Mouse (Mus musculus) gastrocnemius, adult 18-20 months (tissue): Measurements from ENCODE around the gene Ulk1. TPM values are rescaled to one million over a fixed set of nuclear protein-coding genes. Genes with fewer than 3 reads are reported as not detected.
A peak's percentile ranks its signal among the peaks of the same experiment; 100 is the strongest.
"Not testable (repeated sequence)": the region's sequence is repeated elsewhere in the genome, so short reads cannot be mapped to it uniquely, and the experiment has no call there.

ENCODE experiments used
- DNase-seq: peaks from one replicate; pipeline ENCODE4 v3.0.0; 2021; ENCODE audit warnings: low spot score
- total RNA-seq, 2 experiments: library from RNA; stranded (reverse); gene quantifications; 2 replicates each; pipeline ENCODE4 v1.2.3; 2021

Gene Ulk1
- total RNA-seq, 2 experiments from 2014 or later: 57.4 to 66.1 TPM

DNA sequence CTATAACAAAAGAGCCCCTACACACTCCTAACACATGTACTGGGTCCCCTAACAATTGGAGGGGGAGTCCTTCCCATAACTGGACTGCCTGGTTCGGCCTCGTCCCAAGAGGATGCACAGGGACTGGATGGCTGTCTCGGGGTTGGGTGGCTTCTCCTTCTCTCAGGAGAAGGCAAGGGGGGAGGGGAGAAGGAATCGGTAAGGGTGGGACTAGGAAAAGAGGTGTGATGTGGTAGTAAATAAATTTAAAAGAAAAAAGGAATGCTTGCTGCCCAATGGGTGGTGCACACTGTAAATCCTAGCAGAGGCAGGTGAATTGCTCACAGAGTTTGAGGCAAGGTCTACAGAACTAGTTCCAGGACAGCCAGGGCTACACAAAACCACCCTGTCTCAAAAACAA is 3.7 kb downstream of the Ulk1 start:
- no peak for DNase-seq

DNA sequence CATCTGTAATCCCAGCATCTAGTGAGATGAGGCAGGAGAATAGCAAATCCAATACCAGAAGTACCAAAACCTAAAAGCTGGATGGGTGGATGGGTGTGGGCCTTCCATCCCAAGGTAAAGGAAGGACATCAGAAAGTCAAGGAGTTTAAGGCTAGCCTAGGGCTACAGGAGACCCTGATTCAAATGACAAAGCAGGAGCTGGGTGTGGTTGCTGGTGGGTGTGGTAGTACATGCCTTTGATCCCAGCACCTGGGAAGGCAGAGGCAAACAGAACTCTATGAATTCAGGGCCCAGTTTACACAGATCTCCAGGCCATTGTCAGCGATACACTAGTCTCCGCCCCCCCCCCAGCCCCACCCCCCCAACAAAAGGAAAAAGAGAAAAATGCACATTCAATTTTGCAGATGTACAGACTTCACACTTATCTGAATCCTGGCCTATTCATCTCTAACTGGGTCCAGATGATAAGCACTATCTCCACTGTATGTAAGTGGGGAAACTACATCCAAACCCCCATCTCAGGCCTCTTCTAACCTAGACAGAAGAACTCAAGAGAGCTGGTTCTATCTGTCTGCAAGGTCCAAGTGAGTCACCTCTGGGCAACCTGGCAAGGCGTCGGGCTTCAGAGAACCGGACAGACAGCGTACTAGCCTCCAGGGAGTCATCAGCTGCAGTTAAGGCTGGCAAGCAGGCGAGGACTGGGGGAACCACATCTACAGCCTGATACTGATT is 5.7 kb downstream of the Ulk1 start:
- no peak for DNase-seq

DNA sequence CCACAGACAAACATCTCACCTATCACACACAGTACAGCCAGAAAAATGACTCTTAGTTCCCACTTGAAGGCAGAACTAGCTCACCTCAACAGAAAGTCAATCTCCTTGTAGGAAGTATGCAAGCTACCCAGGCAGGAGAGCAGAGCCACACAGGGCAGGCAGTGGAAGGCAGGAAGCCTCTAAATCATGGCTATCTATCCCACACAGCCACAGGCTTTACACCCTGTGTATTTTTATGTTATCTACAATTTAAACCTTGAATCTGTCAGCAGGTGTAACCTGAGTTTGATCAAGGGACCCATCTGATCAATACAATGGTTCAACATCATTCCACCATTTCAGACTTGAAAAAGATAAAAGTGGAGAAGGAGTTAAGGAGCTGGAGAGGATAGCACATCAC is 7.1 kb downstream of the Ulk1 start:
- DNase-seq: no peak

DNA sequence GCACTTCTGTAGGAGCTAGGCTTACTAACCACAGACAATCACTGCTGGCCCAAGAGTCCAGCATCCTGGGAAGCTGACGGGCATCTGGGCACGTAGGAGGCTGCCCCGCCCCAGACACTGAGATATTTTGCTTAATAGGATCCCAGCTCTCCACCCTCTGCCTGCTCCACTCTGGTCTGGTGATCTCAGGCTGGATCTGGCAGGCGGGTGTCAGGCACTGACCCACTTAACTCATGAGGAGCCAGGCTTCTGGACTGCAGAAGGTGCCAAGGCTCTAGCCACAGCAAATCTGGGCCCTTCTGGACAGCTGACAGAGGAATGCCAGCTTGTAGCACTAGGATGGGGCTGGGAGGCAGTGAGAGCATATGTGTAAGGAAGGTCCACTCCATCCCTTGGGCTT is 7.7 kb downstream of the Ulk1 start:
- peak; percentile 48 for DNase-seq

DNA sequence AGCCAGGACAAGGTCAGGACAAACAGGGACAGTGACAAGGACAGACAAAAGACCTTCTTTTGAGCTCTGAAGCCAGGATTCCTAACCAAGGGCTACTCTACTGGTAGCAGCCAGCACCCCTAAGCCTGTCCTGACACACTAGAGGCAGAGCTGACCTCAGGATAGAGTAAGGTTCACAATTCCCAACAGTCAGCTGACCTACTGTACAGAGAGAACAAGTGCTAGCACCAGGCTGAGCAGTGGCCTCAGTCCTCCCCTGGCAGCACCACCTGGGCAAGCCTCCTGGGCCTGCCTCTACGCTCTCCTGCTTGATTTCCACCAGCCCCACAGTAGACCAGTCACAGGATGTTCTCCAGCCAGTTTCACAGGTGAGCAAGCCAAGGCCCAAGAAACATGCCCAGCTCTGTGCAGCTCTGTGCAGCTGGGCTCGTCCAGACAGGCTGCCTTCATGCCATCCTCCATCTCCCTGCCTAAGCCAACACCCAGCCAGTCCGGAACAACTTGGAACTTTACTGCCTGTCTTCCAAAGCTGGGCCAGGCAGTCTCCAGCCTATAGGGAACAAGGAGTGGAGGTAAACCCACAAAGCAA is 8.8 kb downstream of the Ulk1 start:
- no peak for DNase-seq

DNA sequence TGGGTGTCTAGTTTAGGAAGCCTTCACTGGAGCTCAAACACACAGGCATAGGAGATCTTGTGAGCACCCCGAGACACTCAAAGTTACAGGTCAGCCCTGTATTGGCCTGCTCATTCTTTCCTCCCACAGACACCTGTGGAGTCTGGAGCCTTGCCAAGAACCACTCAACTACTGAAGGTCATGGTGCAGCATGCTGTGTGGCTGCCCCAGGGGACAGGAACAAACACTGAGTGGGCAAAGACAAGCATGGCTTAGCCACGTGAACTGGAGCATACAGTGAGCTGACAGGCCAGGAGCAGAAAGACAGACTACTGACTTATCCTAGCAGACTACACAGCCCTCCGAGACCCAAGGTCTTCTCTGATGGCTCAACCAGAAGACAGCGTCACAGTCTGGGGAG is 12.2 kb downstream of the Ulk1 start:
- DNase-seq: no peak

DNA sequence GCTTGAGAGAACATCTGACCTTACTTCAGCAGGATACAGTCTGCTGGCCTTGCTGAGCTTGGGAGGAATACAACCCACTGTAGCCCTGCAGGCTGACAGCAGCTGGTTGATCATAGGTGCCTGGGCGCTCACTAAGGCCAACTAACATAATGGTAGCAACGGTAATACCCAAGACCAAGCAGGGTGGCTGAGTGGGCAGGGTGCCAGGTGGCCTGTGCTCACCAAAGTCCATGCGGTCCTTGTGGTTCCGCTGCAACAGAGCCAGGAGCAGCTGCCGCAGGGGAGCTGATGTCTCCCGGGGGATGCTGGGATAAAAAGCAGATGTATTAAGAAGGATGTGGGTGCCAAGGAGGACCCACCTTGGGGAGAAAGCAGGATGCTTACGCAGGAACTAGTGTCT is 15.5 kb downstream of the Ulk1 start:
- DNase-seq: no peak

DNA sequence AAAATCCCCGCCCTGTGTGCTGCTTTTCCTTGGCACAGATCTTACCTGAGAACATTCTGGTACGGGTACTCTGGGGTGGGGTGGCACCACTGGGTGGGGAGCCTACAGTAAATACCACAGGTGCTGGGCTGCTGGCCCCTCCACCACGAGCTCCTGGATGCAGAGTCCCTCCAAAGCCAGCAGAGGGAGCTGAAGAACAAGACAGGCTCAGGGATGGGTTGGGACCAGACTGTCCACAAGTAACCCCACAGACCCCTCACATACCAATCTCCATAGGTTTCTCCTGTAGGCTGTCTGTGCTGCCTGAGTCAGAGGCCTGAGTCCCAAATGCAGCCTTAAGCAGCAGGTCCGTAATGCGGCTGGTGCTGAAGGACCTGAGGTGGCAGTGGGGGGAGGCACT is 21.2 kb downstream of the Ulk1 start:
- peak; percentile 62 for DNase-seq

DNA sequence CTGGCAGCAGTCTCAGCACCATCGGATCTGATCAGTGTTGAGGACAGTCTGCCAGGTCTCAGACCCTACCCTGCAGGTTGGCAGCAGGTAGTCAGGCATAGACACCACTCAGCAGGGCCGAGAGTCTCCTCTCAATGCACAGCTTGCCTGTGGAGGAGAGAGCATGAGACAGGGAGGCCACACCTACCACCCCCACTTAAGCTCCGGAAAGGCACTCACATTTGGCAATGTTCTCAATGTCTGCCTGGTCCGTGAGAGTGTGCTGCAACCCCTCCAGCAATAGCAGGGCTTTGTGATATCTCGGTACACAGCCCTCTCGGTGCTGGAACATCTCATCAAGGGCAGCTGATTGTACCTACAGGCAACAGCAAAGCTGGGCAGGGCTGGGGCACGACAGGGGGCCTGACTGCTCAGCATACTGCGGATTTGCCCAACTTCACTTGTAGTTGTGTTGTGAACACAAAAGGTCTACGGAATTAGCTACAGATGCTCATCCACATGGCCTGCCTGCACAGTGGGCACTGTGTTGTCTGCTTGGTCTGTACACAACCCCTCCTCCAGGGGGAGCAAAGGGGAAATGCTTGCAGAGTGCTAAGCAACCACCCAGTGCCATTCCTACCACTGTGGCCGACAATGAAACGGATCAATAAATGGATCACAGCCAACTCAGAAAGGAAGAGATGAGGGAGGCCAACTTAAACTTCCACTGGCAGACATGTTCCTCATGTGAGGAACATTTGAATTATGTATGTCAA is 23.6 kb downstream of the Ulk1 start:
- no peak for DNase-seq

DNA sequence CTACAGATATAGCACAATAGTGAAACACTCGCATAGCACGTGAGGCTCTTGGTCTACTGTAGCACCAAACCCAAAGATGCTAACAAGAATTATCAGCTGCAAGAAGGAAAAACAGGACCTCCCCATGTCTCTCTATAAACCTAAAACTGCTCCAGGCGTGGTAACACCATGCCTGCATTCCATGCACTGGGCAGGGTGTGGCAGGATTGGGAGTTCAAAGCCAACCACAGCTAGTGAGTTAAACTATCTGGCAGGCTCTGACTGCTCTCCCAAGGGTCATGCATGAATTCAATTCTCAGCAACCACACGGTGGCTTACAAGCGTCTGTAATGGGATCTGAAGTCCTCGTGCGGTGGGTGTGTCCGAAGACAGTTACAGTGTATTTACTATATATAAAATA is 26.7 kb downstream of the Ulk1 start:
- DNase-seq: no peak

DNA sequence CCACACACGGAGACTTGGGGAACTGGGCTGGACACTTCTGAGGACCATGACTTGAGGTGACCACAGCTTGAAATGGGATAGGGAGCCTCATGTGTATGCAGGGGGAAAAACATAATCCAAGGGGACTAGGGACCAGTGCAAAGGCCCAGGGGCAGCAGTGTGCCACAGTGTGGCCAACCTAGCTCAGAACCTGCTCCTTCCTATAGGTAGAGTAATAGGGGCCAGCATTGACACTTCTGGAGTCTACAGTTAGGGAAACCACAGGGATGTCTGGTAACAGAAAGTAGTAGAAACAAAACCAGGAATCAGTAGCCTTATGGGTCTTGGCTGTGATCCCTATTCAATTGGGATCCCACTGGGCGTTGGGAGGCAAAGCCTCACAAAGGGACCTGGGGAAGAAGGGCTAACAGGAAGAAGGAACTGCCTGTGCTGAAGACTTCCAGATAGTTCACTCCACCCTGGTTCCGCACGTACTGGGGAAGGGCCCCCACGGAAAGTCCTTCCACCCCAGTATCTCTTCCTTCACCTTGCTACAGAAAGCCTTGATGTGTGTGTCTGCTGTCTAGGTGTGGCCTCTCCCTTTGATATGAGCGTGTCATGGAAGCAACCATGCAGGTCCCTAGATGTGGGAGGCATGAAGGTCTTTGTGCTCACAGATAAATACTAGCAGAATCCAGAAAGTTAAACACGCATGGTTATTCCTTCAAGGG is 28.2 kb downstream of the Ulk1 start:
- DNase-seq: no peak

DNA sequence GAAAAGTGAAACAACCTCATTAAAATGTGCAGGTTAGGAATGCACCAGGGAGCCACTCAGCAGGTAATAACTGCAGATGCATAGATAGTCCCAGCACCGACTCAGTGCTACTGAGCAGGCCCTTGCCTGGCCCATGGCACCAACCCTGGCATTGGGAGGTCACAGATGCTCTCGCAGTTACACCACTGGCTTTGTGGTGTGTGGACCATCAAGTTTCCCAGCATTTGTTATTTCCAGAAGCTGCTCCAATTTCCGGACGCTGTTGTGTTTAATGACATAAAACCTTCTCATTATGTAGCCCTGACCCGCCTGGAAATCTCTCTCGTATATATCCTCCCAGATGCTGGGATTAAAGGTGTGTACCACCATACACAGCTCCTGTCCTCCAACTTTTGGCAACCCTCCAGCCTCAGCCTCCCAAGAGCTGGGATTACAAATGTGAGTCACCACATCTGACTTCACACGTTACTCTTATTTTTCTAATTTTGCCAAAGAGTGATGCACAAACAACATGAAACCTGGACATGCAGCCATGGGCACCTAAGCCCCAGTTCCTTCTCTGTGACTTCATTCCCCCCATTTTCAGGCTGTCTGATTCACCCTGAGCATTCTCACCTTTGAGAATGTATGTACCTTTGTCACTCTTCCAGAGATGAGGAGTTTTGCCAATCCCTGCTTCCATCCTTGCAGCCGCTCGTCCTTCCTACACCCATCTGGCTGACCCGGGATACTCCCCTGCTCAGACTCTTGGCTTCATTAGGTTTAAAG is 29.0 kb downstream of the Ulk1 start:
- DNase-seq: no peak

DNA sequence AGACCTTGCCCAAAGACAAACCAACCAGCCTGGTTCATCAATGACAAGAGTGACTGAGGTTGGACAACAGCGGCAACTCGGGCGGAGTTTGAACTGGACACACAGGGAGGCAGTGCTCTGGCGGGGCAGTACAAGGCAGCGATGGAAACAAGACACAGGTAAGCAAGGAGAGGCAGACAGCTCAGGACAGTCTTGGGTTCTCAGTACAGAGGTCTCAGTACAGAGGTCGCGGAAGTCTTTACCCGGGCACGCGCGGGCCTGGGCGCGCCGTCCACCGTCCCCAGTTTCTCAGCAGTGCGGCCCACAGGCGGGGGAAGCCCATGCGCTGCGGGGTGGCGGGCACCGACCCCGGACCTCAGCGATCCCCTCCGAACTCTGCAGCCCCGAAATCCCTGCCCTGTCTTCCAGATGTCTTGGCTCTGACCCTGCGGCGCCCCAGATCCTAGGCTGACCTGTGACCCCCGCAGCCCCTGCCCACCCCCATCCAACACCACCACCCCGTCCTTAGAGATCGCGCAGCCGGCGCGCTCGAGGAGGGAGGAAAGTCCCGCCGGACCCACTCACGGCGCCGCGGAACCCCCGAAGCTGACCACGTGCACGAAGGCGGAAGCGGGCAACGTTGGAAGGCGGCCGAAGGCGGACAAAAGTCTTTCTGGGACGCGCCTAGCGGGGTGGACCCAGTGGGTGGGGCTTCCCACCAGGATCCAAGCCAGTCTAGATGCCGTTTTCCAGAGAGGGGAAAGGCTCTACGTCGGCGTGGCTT is 29.7 kb downstream of the Ulk1 start, which contains the start of gene Pus1:
Pus1 (minus strand) TSS at position 662 of the 763 bp plus-strand sequence.
- DNase-seq: peak; percentile 95

DNA sequence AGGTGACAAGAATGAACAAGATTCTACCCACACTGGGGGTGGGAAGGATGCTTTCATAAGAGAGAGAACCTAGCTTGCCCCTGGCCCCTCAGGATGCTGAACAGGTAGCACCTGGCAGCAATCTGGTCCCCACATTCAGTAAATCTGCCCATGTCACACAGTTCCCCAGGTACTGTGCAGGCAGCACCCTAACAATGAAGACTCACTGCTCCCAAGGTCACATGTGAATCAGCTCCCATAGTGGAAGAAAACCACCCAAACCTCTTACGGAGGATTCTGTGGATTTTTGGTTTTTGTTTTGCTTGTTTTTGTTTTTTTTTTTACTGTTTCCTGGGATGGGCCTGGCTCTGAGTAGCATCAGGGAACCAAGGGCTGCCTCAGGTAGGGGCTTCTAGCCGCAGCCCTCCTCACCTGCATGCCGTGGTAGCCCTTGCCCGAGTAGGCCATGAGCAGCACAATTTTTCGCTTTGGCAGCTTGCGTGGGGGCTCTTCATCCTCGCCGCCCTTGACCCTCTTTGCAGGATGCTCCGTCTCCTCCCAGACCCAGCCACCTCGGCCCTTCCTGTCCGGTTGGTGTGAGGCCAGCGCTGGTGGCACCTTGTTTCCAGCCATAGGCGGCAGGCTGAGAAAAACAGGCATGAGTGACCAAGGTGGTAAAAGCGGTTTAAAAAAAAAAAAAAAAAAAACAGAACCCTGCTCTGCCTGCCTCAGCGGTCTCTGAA is 30.5 kb downstream of the Ulk1 start:
- DNase-seq: no peak

DNA sequence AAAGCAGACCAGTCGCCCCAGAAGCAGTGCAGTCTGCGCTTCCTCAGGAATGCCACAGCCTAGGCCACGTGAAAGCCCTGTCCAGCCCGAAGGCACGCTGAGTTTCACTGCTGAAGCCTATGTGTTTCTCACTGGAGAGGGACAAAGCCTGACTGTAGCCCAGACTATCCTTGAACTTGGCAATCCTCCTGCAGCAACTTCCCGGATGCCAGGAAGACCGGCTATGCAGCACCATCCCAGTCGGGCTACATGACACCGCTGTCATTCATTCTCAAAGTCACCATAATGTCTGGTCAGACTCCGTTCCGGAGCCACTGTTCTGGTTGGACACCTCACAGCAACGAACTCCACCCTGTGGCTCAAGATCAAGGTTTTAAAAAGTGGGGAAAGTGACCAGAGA is 31.6 kb downstream of the Ulk1 start:
- DNase-seq: no peak

DNA sequence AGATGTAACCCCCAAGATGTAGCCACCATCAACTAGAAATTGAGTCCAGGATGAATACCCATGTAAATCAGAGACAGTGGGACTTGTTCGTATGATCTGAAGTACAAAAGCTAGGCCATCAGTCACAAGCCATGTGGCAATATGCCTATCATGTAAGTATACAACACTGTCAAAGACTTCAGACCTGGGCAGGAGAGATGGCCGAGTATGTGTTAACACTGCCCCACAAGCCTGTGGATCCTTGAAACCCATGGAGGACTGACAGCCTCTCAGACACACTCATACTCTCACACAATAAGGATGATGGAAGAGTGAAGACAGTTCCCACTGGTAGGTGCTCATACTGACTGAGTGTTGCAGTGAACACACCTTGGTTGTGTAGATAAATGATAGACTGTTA is 33.8 kb downstream of the Ulk1 start:
- DNase-seq: no peak

DNA sequence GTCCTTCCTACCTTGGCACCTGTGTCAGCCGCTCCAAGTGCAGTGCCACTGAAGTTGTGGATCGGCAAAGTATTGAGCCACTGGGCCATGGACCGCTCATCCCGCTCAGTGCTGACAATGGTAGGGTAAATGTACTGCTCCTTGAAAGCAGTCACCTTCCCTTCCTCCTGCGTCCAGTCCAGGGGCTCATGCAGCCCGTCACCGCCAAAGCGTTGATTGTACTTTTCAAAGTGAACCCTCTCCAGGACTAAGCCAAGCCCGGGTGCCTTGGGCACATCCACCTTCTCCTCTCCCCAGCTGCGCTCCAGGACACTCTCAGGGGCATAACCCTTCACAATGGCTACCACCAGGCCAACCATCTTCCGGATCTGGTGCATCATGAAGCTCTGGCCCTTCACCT is 35.4 kb downstream of the Ulk1 start:
- DNase-seq: no peak

DNA sequence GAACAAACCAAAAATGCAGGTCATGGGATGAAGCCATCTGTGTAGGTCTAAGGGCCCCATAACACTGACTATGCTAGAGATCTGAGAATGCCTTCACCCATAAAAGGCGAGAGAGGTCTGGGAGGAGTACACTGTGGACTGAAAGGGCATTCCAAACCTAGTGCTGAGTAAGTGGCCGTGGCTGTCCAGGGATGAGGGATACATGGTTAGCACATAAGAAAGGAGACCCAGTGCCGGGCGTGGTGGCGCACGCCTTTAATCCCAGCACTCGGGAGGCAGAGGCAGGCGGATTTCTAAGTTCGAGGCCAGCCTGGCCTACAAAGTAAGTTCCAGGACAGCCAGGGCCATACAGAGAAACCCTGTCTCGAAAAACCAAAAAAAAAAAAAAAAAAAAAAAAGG is 37.0 kb downstream of the Ulk1 start:
- not testable (repeated sequence) for DNase-seq

DNA sequence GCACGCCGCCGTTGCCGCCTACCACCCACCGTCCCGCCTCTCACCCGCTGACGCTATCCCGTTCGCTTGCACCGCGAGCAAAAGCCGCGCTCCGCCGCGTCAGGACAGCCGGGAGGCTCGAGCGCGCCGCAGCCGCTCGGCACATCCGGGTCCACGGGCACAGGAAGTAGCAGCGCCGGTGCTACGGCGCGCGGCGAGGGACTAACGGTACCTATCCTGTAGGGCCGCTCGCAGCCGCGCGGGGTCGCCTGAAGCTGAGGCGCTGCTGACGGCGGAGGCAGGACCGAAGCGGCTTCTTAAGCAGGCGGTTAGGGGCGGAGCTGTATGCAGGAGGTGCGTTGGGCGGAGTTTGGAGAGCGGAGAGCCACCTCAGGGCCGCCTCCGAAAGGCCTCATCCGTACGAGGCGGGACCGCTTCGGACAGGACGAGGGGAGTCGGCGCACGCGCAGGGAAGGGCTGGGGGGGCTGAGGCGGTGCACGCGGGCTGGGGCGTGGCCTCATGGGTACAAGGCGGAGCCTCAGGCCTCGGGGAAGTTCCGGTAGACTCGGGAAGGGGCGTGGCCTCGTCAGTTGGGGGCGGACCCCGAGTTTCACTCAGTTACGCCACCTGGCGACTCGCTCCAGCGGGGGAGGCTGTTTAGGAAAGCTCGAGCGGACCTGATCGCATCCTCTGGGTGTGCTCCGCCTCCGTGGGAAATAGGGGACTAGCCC is 39.3 kb downstream of the Ulk1 start, which contains the start of gene Ep400:
Ep400 (minus strand) TSS at position 270 of the 711 bp plus-strand sequence.
- DNase-seq: peak; percentile 100
